Mouse (Mus musculus): ENCODE results near the gene Pik3r1. TPM values are rescaled to one million over a fixed set of nuclear protein-coding genes. Genes with fewer than 3 reads are reported as not detected.

The Pik3r1 gene
- total RNA-seq, 2 experiments from 2014 or later = 81.9 to 94.1 TPM

- DNase-seq = no peak
These were observed 31.3 kb downstream of the Pik3r1 start for GRCm38 (mm10) chr13:101736521-101737387.

GRCm38 (mm10) chr13:101735364-101736120 is 32.5 kb downstream of the Pik3r1 start:
- no peak for DNase-seq

GRCm38 (mm10) chr13:101734227-101734626 is 33.8 kb downstream of the Pik3r1 start:
- no peak for DNase-seq

- DNase-seq = no peak
These were observed 35.3 kb downstream of the Pik3r1 start for GRCm38 (mm10) chr13:101732675-101733074.

- DNase-seq = no peak
These were observed 36.2 kb downstream of the Pik3r1 start for GRCm38 (mm10) chr13:101731777-101732176.

- DNase-seq = no peak
These were observed 37.7 kb downstream of the Pik3r1 start for GRCm38 (mm10) chr13:101730351-101730750.

GRCm38 (mm10) chr13:101729248-101730055 is 38.6 kb downstream of the Pik3r1 start:
- no peak for DNase-seq

GRCm38 (mm10) chr13:101728816-101729215 is 39.2 kb downstream of the Pik3r1 start:
- DNase-seq = peak in 1 of 2 experiments; percentile 36

GRCm38 (mm10) chr13:101728300-101728699 is 39.7 kb downstream of the Pik3r1 start:
- no peak for DNase-seq

- DNase-seq = no peak
These were observed 40.2 kb downstream of the Pik3r1 start for GRCm38 (mm10) chr13:101727837-101728236.

- DNase-seq = no peak
These were observed 41.1 kb downstream of the Pik3r1 start for GRCm38 (mm10) chr13:101726922-101727321.

GRCm38 (mm10) chr13:101721901-101722595 is 46.0 kb downstream of the Pik3r1 start:
- no peak for DNase-seq

GRCm38 (mm10) chr13:101721154-101721553 is 46.9 kb downstream of the Pik3r1 start:
- DNase-seq = no peak

- peak; percentile 70 to 78 for DNase-seq
These were observed 48.6 kb downstream of the Pik3r1 start for GRCm38 (mm10) chr13:101719312-101719870.

- no peak for DNase-seq
These were observed 49.3 kb downstream of the Pik3r1 start for GRCm38 (mm10) chr13:101718744-101719143.

GRCm38 (mm10) chr13:101717836-101718235 is 50.2 kb downstream of the Pik3r1 start:
- DNase-seq = no peak

- DNase-seq = no peak
These were observed 54.5 kb downstream of the Pik3r1 start for GRCm38 (mm10) chr13:101713429-101714088.

GRCm38 (mm10) chr13:101712720-101713428 is 55.1 kb downstream of the Pik3r1 start:
- DNase-seq = no peak

- DNase-seq = no peak
These were observed 55.9 kb downstream of the Pik3r1 start for GRCm38 (mm10) chr13:101712099-101712498.

- DNase-seq = no peak
These were observed 56.7 kb downstream of the Pik3r1 start for GRCm38 (mm10) chr13:101711301-101711700.
